Mouse (Mus musculus): ENCODE data around the gene Duxf3.
"Not testable (repeated sequence)": the region's sequence is repeated elsewhere in the genome, so short reads cannot be mapped to it uniquely, and the experiment has no call there.

DNA sequence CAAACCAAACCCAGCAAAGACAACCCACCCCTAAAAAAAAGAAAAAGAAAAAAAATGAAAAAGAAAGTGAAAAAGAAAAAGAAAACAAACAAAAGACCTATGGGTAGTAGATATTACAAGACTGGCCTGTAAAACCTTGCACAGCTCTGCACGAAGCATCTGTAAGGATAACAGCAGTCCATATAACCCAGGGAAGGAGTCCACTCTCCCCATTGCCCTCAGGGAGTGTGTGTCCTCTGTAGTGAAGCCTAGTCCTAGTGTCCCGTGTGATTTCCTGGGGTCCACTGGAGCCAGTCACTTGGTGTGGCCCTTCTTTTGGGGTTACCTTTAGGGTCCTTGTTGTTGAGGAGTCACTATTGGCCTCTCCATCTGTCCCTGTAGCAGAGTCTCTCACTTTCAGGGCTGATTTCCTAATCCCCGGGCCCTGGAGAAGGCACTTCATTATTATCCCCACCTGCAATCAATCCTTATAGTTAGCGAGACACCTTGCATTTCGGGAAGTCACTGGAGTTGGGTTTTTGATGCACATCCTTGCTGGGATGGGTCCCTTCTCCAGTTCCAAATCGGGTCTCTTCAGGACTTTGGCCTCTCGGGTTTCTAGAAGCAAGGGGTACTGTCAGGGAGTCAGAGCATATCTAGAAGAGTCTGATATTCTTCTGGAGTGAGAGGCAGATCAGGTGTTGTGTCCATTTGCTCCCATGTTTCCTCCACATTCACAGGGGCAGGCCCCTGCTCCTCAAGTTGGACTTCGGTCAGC lies 6.7 kb upstream of the Duxf3 start:
- TF ChIP-seq GATA1, TAL1 (IDR thresholded peaks at IDR 0.05; ENCODE audit: low read length): not testable (repeated sequence)

Data from erythroblast, embryonic 14.5 days (primary cell).